ENCODE assay signal across 15 mouse cellular contexts in genomic region chr1:164988191-164988590, GRCm38 (mm10). TPM values are rescaled to one million over a fixed set of nuclear protein-coding genes. Genes with fewer than 3 reads are reported as not detected.
DNase-seq lines count a peak whose midpoint lies in the region; ATAC-seq and TF ChIP-seq lines count a peak whose summit lies in the region.
"Had no signal": no experiment of that assay in that cellular context is flagged by ENCODE, and none has a peak within 500 bp of the region (broad histone marks: within the 10 kb centered on the region; RNA-seq: fewer than 3 reads in every experiment).

No protein-coding gene starts in this region.

- H3K4me3 ChIP-seq in hindbrain, embryonic 11.5 days (ENCODE audit: low read depth, low read length) = no peak overlapping the region
- no peak overlapping the region for H3K4me3 ChIP-seq in hindbrain, embryonic 10.5 days
- H3K4me3 ChIP-seq in hindbrain, embryonic 14.5 days (replicated peaks; ENCODE audit: low read length) = no peak overlapping the region
- H3K4me3 ChIP-seq in left cerebral cortex, adult 2 months = no peak overlapping the region
- no peak overlapping the region for H3K4me3 ChIP-seq in neural tube, embryonic 13.5 days
- H3K4me3 ChIP-seq: limb, embryonic 15.5 days had no signal

- TF ChIP-seq CTCF in left cerebral cortex, adult 2 months (IDR thresholded peaks at IDR 0.05) = no peak

- intact Hi-C loops in left cerebral cortex, adult 2 months (cut with DNase I) = loop anchor here (1.0 to 2.0 kb wide), 2 partner anchors 60 to 303 kb away; no protein-coding TSS in a partner anchor

- no peak for DNase-seq in hindbrain, embryonic 11.5 days (ENCODE audit: low spot score)
- DNase-seq in hindbrain, embryonic 10.5 days (ENCODE audit: low spot score) = no peak
- DNase-seq in hindbrain, embryonic 14.5 days (ENCODE audit: low spot score) = no peak
- no peak for DNase-seq in left cerebral cortex, adult 2 months (ENCODE audit: extremely low spot score in 1 of 2, low spot score in 2 of 2)
- no peak for DNase-seq in kidney, postnatal 14 days
- DNase-seq in c-Kit-positive CD71-positive TER-119-positive erythroid progenitor cells, embryonic 14.5 days (ENCODE audit: low spot score) = no peak
- no peak for DNase-seq in urinary bladder, adult 2 months (ENCODE audit: low spot score)
- DNase-seq: cerebellum, adult 11-12 months; heart, adult 11 months; kidney, postnatal 4 days; lung, postnatal 14 days had no signal

- H3K27me3 ChIP-seq in hindbrain, embryonic 11.5 days (ENCODE audit: control insufficient read depth, insufficient read depth, low read length) = no peaks in the 10 kb centered on the region
- H3K27me3 ChIP-seq in hindbrain, embryonic 10.5 days (ENCODE audit: insufficient read depth, poor library complexity, severe bottlenecking) = no peaks in the 10 kb centered on the region
- no peaks in the 10 kb centered on the region for H3K27me3 ChIP-seq in hindbrain, embryonic 14.5 days (ENCODE audit: control insufficient read depth, insufficient read depth, low read length)
- no peaks in the 10 kb centered on the region for H3K27me3 ChIP-seq in neural tube, embryonic 13.5 days
- H3K27me3 ChIP-seq: limb, embryonic 15.5 days had no signal

- H3K27ac ChIP-seq in hindbrain, embryonic 11.5 days (ENCODE audit: low read depth, low read length) = no peak overlapping the region
- H3K27ac ChIP-seq in hindbrain, embryonic 10.5 days = no peak overlapping the region
- no peak overlapping the region for H3K27ac ChIP-seq in hindbrain, embryonic 14.5 days
- peak overlapping the region; percentile 51 for H3K27ac ChIP-seq in left cerebral cortex, adult 2 months
- no peak overlapping the region for H3K27ac ChIP-seq in neural tube, embryonic 13.5 days (replicated peaks)
- H3K27ac ChIP-seq: limb, embryonic 15.5 days had no signal

- H3K4me2 ChIP-seq in hindbrain, embryonic 11.5 days (replicated peaks; ENCODE audit: low read depth, low read length) = no peak overlapping the region
- H3K4me2 ChIP-seq in hindbrain, embryonic 14.5 days (replicated peaks) = no peak overlapping the region
- no peak overlapping the region for H3K4me2 ChIP-seq in neural tube, embryonic 13.5 days
- H3K4me2 ChIP-seq: limb, embryonic 15.5 days had no signal

- no peaks in the 10 kb centered on the region for H3K36me3 ChIP-seq in hindbrain, embryonic 11.5 days (ENCODE audit: control insufficient read depth, insufficient read depth, low read length)
- no peaks in the 10 kb centered on the region for H3K36me3 ChIP-seq in hindbrain, embryonic 10.5 days
- H3K36me3 ChIP-seq in hindbrain, embryonic 14.5 days (replicated peaks; ENCODE audit: control insufficient read depth, insufficient read depth) = no peaks in the 10 kb centered on the region
- no peaks in the 10 kb centered on the region for H3K36me3 ChIP-seq in neural tube, embryonic 13.5 days
- H3K36me3 ChIP-seq: limb, embryonic 15.5 days had no signal

- H3K9me3 ChIP-seq in hindbrain, embryonic 11.5 days (ENCODE audit: control insufficient read depth, low read length) = no peaks in the 10 kb centered on the region
- H3K9me3 ChIP-seq in hindbrain, embryonic 10.5 days = peaks cover 22% of the 10 kb centered on the region
- H3K9me3 ChIP-seq in hindbrain, embryonic 14.5 days (ENCODE audit: control insufficient read depth, low read length) = no peaks in the 10 kb centered on the region
- 0 out of 2 replicates have a peak, but pooled peaks cover 11% of the 10 kb centered on the region for H3K9me3 ChIP-seq in neural tube, embryonic 13.5 days
- H3K9me3 ChIP-seq: limb, embryonic 15.5 days had no signal

- peak; percentile 85 for ATAC-seq in hindbrain, embryonic 11.5 days (ENCODE audit: low FRiP score)
- peak; percentile 71 for ATAC-seq in hindbrain, embryonic 14.5 days (ENCODE audit: low FRiP score)
- ATAC-seq in neural tube, embryonic 13.5 days (ENCODE audit: low read depth) = peak; percentile 53; the same call in 1 of the 2 replicates

- no peak overlapping the region for H3K9ac ChIP-seq in hindbrain, embryonic 11.5 days (ENCODE audit: low read depth, low read length)
- H3K9ac ChIP-seq in hindbrain, embryonic 14.5 days = no peak overlapping the region
- H3K9ac ChIP-seq in neural tube, embryonic 13.5 days = no peak overlapping the region
- H3K9ac ChIP-seq: limb, embryonic 15.5 days had no signal

- 36% methylated on average over 3 of the region's 3 CpGs for WGBS in hindbrain, embryonic 11.5 days
- WGBS in hindbrain, embryonic 10.5 days = 49% methylated on average over 3 of the region's 3 CpGs
- WGBS in hindbrain, embryonic 14.5 days = 22% methylated on average over 3 of the region's 3 CpGs
- WGBS in neural tube, embryonic 13.5 days = 39% methylated on average over 3 of the region's 3 CpGs

- no peaks in the 10 kb centered on the region for H3K4me1 ChIP-seq in hindbrain, embryonic 11.5 days (replicated peaks; ENCODE audit: control insufficient read depth, insufficient read depth, low read length)
- no peaks in the 10 kb centered on the region for H3K4me1 ChIP-seq in hindbrain, embryonic 10.5 days (replicated peaks)
- H3K4me1 ChIP-seq in hindbrain, embryonic 14.5 days (replicated peaks; ENCODE audit: control insufficient read depth, insufficient read depth, low read length) = no peaks in the 10 kb centered on the region
- 0 out of 2 replicates have a peak, but pooled peaks cover 3% of the 10 kb centered on the region for H3K4me1 ChIP-seq in neural tube, embryonic 13.5 days (replicated peaks)
- H3K4me1 ChIP-seq: limb, embryonic 15.5 days had no signal

RNA-seq across cellular contexts. Expression of gene Xcl1, which starts 52.9 kb away (rescaled TPM):
- polyA plus RNA-seq in hindbrain, embryonic 11.5 days (2014; fragmentation: Nextera tagmentation; extraction: Ambion mirVana) = not detected in 2 replicates
- polyA plus RNA-seq in hindbrain, embryonic 10.5 days (2016; fragmentation: Nextera tagmentation; extraction: Ambion mirVana) = not detected in 2 replicates
- polyA plus RNA-seq in hindbrain, embryonic 14.5 days (2014; fragmentation: Nextera tagmentation; extraction: Ambion mirVana) = not detected in 2 replicates
- total RNA-seq in left cerebral cortex, adult 2 months (2021) = not detected
- not detected in 2 replicates for polyA plus RNA-seq in neural tube, embryonic 13.5 days (2015; fragmentation: Nextera tagmentation; extraction: Ambion mirVana)
- 1.7 and 2.2 TPM in 2 replicates for polyA plus RNA-seq in urinary bladder, adult 2 months (2012; rRNA removed)
- polyA plus RNA-seq: C2C12; limb, embryonic 15.5 days; stomach, embryonic 16.5 days had no signal
